Mouse (Mus musculus): ENCODE data around the gene Becn1.
A peak's percentile ranks its signal among the peaks of the same experiment; 100 is the strongest.
"Not testable (repeated sequence)": the region's sequence is repeated elsewhere in the genome, so short reads cannot be mapped to it uniquely, and the experiment has no call there.

Becn1 gene

GRCm38 (mm10) chr11:101302004-101302798, at the start of gene Becn1:
Gene Becn1 (minus strand): TSS chr11:101302286.
- peak; percentile 99 to 100 for DNase-seq

GRCm38 (mm10) chr11:101351721-101352111, 49.6 kb upstream of the Becn1 start:
- no peak for DNase-seq

GRCm38 (mm10) chr11:101351100-101351720, 49.1 kb upstream of the Becn1 start:
- no peak for DNase-seq

- no peak for DNase-seq
These were observed 47.1 kb upstream of the Becn1 start for GRCm38 (mm10) chr11:101349216-101349615.

- DNase-seq, result no peak
These were observed 46.7 kb upstream of the Becn1 start for GRCm38 (mm10) chr11:101348774-101349173.

GRCm38 (mm10) chr11:101347083-101347775, 45.1 kb upstream of the Becn1 start:
- no peak for DNase-seq

- DNase-seq, result peak; percentile 54 to 67
These were observed 36.2 kb upstream of the Becn1 start for GRCm38 (mm10) chr11:101338123-101338760.

GRCm38 (mm10) chr11:101335685-101336084, 33.6 kb upstream of the Becn1 start:
- DNase-seq, result peak in 1 of 2 experiments; percentile 52

- DNase-seq, result no peak
These were observed 32.4 kb upstream of the Becn1 start for GRCm38 (mm10) chr11:101334516-101334915.

GRCm38 (mm10) chr11:101334023-101334422, 31.9 kb upstream of the Becn1 start:
- DNase-seq, result no peak

GRCm38 (mm10) chr11:101332537-101332936, 30.5 kb upstream of the Becn1 start:
- DNase-seq, result peak; percentile 45 to 53

GRCm38 (mm10) chr11:101330961-101331360, 28.9 kb upstream of the Becn1 start:
- not testable (repeated sequence) for DNase-seq

GRCm38 (mm10) chr11:101330371-101330924, 28.4 kb upstream of the Becn1 start, which contains the start of gene Aoc3:
Gene Aoc3 (plus strand): TSS chr11:101330605.
- DNase-seq, result peak; percentile 36 to 58

- peak in 1 of 2 experiments; percentile 48 for DNase-seq
These were observed 27.0 kb upstream of the Becn1 start for GRCm38 (mm10) chr11:101328941-101329635.

GRCm38 (mm10) chr11:101327311-101327710, 25.2 kb upstream of the Becn1 start:
- peak in 1 of 2 experiments; percentile 15 for DNase-seq

GRCm38 (mm10) chr11:101326147-101326546, 24.1 kb upstream of the Becn1 start:
- no peak for DNase-seq

GRCm38 (mm10) chr11:101325201-101325600, 23.1 kb upstream of the Becn1 start:
- not testable (repeated sequence) for DNase-seq

- DNase-seq, result no peak
These were observed 22.7 kb upstream of the Becn1 start, which contains the start of gene Aoc2 for GRCm38 (mm10) chr11:101324763-101325162. Gene Aoc2 (plus strand): TSS chr11:101325063.

GRCm38 (mm10) chr11:101323609-101324008, 21.5 kb upstream of the Becn1 start:
- DNase-seq, result peak; percentile 89 to 91

- DNase-seq, result peak; percentile 44 to 64
These were observed 14.4 kb upstream of the Becn1 start for GRCm38 (mm10) chr11:101316501-101316917.

GRCm38 (mm10) chr11:101315665-101316500, 13.8 kb upstream of the Becn1 start, which contains the start of gene Psme3:
Gene Psme3 (plus strand): TSS chr11:101316213.
- DNase-seq, result peak; percentile 95 to 96
